Mouse (Mus musculus) cerebellum, adult 8-10 months (tissue): ENCODE measurements around the gene Zkscan14.
A peak's percentile ranks its signal among the peaks of the same experiment; 100 is the strongest.

ENCODE experiments used
- DNase-seq: peaks from one replicate; pipeline ENCODE4 v3.0.0; 2022

The Zkscan14 gene

GRCm38 (mm10) chr5:145200387-145200786, 1.3 kb downstream of the Zkscan14 start:
- no peak for DNase-seq

DNA sequence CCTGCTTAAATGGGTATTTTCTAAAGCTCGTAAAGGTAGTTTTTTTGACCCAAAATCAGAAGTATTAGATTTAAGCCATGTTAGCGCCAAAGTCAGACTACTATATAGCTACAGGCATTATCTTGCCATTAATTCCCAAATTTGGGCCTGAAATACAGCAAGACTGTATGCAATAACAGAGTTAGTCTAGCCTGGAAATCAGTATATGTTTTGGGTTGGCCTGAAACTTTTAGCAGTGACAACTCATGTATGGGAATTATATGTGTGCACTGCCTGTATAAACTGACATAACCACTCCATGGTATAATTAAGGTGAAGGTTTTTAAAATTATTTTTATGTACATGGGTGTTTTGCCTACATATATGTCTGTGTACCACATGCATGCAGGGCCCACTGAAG, 9.7 kb downstream of the Zkscan14 start, which contains the start of gene Atp5j2:
Atp5j2 (minus strand) TSS at position 101 of the 400 bp plus-strand sequence.
- DNase-seq = no peak

- peak; percentile 89 for DNase-seq
Observed at GRCm38 (mm10) chr5:145190875-145191798, 10.5 kb downstream of the Zkscan14 start.

DNA sequence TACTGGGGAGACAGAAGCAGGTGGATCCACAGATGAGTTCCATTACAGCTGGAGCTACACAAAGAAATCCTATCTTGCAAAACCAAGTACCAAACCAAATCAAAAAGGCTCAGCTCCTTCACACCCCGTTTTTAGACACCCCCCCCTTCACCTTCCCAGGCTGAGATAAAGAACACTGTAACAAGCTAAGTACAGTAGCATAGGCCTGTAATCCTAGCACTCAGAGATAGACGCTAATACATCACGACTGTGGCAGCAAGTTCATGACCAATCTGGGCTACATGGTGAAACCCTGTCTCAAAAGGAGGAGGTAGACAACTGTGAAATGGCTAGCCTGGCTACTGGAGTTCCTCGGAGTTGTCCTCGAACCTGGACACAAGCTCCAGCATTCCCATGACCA, 11.3 kb downstream of the Zkscan14 start:
- no peak for DNase-seq

GRCm38 (mm10) chr5:145189416-145189815, 12.3 kb downstream of the Zkscan14 start:
- no peak for DNase-seq

DNA sequence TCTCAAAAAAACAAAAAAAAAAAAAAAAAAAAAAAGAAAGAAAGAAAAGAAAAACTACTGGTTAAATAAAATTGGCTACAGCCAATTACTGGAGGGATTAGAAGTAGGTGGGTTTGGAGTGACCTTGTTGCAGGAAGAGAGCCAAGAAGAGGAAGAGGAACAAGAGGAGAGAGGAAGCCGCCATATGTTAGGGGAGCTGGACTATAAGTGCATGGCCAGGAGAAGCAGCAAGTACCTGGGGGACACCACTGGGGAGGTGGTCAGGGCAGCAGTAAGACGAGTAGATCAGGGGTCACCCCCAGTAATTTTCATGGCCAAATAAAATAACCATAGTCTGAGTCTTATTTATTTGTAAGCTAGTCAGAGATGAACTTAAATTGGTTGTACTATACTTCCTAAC, 16.4 kb downstream of the Zkscan14 start:
- no peak for DNase-seq

- DNase-seq = no peak
Observed at GRCm38 (mm10) chr5:145178461-145178980, 23.1 kb downstream of the Zkscan14 start.

DNA sequence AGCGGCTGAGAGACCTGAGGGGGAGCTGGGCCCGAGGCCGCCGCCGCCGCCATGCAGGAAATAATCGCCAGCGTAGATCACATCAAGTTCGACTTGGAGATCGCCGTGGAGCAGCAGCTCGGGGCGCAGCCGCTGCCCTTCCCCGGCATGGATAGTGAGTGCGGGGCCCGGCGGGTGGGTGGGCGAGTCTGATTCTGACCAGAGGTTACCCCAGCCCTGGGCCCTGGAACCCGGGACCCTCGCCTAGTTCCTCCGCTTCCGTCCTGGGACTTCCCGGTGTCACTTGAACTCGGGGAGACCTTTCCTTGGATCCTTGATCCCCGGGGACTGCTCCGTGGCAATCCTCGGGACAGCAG, 34.4 kb downstream of the Zkscan14 start:
- no peak for DNase-seq

- DNase-seq = peak; percentile 98
Observed at GRCm38 (mm10) chr5:145166536-145167305, 34.9 kb downstream of the Zkscan14 start, which contains the start of the genes Ptcd1 and Cpsf4. Gene Ptcd1, minus strand, starts transcription at chr5:145167108. Gene Cpsf4, plus strand, starts transcription at chr5:145167213.

- no peak for DNase-seq
Observed at GRCm38 (mm10) chr5:145165184-145165583, 36.5 kb downstream of the Zkscan14 start.

- no peak for DNase-seq
Observed at GRCm38 (mm10) chr5:145164710-145165109, 37.0 kb downstream of the Zkscan14 start.

DNA sequence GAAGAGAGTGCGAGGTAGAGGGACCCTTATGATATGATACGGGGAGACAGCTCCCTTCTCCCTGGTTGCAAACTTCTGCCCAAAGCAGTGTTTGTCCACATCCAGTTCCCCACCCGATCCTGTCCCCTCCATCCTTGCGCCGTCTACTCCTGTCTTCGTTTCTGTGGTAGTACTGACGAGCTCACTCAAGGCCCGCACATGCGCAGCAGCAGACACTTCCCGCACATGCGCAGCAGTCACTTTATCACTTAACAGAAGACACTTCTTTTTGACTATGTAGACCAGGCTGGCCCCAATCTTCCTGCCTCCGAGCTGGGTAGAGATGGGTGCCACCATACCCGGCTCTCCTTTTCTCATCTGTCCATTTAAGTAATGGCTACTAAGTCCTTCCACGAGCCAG, 40.3 kb downstream of the Zkscan14 start:
- DNase-seq = no peak

DNA sequence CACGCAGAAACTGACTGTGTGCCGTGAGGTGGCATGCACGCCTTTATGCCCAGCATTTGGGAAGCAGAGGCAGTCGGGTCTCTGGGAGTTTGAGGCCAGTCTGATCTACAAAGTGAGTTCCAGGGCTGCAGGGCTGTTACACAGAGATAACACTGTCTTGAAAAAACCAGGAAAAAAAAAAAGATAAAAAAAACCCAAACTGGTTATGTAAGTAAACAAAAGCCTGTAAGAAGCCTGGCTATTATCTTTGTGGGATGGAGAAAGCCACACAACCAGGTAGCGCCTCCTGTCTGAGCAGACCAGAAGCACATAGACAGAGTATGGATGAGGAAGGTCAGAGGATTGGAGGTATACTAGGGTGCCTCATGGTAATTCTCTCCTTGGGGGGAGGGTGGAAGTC, 49.0 kb downstream of the Zkscan14 start:
- no peak for DNase-seq

GRCm38 (mm10) chr5:145149294-145149693, 52.4 kb downstream of the Zkscan14 start:
- DNase-seq = no peak

DNA sequence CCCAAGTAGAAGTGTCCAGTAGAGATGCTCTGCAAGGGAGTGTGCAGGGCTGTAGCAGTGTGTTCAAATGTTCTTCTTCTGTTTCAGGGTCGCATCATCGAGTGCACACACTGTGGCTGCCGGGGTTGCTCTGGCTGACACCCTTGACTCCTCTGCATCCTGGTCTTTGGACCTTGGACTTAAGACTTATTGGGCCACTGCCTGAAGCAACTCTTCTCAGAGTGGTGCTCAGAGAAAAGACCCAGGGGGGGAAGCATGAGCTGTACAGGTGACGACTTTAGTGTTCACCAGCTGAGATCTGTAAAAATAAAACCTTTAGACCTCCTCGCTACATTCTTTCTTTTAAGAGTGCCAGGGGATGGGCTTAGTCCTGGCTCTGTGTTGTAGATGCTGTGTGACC, 53.9 kb downstream of the Zkscan14 start:
- no peak for DNase-seq
